9 mouse cellular contexts compared by ENCODE assay signal in genomic region chr2:149679822-149680459, GRCm38 (mm10).
DNase-seq lines count a peak whose midpoint lies in the region; ATAC-seq and TF ChIP-seq lines count a peak whose summit lies in the region.
"Had no signal": no experiment of that assay in that cellular context is flagged by ENCODE, and none has a peak within 500 bp of the region (broad histone marks: within the 10 kb centered on the region; RNA-seq: fewer than 3 reads in every experiment).

No protein-coding gene starts in this region.

- no peak for DNase-seq in heart, adult 2 months
- peak; percentile 2 for DNase-seq in ovary, postnatal 14 days (ENCODE audit: low spot score)
- DNase-seq in ovary, adult 18-20 months (ENCODE audit: low spot score), result no peak
- peak; percentile 10 for DNase-seq in kidney, postnatal 0 days (ENCODE audit: low spot score)
- DNase-seq in right cerebral cortex, postnatal 4 days, result peak; percentile 26
- no peak for DNase-seq in urinary bladder, postnatal 10 days (ENCODE audit: low spot score)

- no peak for ATAC-seq in heart, embryonic 11.5 days (replicated peaks; ENCODE audit: insufficient number of reproducible peaks, low FRiP score, low TSS enrichment)
- no peak for ATAC-seq in kidney, postnatal 0 days (replicated peaks; ENCODE audit: low FRiP score, low read depth)
- ATAC-seq in megakaryocyte, adult 5-6 weeks (ENCODE audit: poor library complexity, severe bottlenecking), result no peak

- intact Hi-C loops in heart, adult 2 months (cut with DNase I), result no loop called here

- H3K9ac ChIP-seq in heart, embryonic 11.5 days (ENCODE audit: low read depth, low read length), result no peak overlapping the region
- H3K9ac ChIP-seq in heart, adult 2 months (ENCODE audit: low read depth, low read length), result no peak overlapping the region
- no peak overlapping the region for H3K9ac ChIP-seq in kidney, postnatal 0 days (ENCODE audit: low read depth, low read length)
- H3K9ac ChIP-seq: limb, embryonic 15.5 days had no signal

- TF ChIP-seq EP300 in heart, adult 2 months (IDR thresholded peaks at IDR 0.05; ENCODE audit: insufficient read depth, low read depth, low read length), result no peak

- no peak overlapping the region for H3K4me3 ChIP-seq in heart, embryonic 11.5 days (ENCODE audit: low read depth, low read length)
- H3K4me3 ChIP-seq in heart, adult 2 months, result no peak overlapping the region
- H3K4me3 ChIP-seq in kidney, postnatal 0 days (replicated peaks; ENCODE audit: low read depth, low read length), result no peak overlapping the region
- H3K4me3 ChIP-seq: limb, embryonic 15.5 days had no signal

- peak overlapping the region; percentile 41; the same call in 1 of the 2 replicates for H3K27ac ChIP-seq in heart, embryonic 11.5 days (ENCODE audit: low read depth, low read length)
- H3K27ac ChIP-seq in heart, adult 2 months, result no peak overlapping the region
- H3K27ac ChIP-seq in kidney, postnatal 0 days, result no peak overlapping the region
- H3K27ac ChIP-seq: limb, embryonic 15.5 days had no signal

- no peaks in the 10 kb centered on the region for H3K36me3 ChIP-seq in heart, embryonic 11.5 days (ENCODE audit: control insufficient read depth, insufficient read depth, low read length)
- no peaks in the 10 kb centered on the region for H3K36me3 ChIP-seq in heart, adult 2 months (ENCODE audit: control insufficient read depth, insufficient read depth, low read length)
- H3K36me3 ChIP-seq in kidney, postnatal 0 days (ENCODE audit: insufficient read depth, low read length), result no peaks in the 10 kb centered on the region
- H3K36me3 ChIP-seq: limb, embryonic 15.5 days had no signal

- TF ChIP-seq POLR2A in heart, adult 2 months (IDR thresholded peaks at IDR 0.05; ENCODE audit: insufficient read depth, low read depth, low read length), result no peak

- H3K27me3 ChIP-seq in heart, embryonic 11.5 days (ENCODE audit: control insufficient read depth, insufficient read depth, low read length), result no peaks in the 10 kb centered on the region
- H3K27me3 ChIP-seq in heart, adult 2 months (ENCODE audit: control insufficient read depth, insufficient read depth, low read length), result no peaks in the 10 kb centered on the region
- no peaks in the 10 kb centered on the region for H3K27me3 ChIP-seq in kidney, postnatal 0 days (ENCODE audit: insufficient read depth, low read length)
- H3K27me3 ChIP-seq: limb, embryonic 15.5 days had no signal

- WGBS in heart, embryonic 11.5 days (ENCODE audit: insufficient replicate concordance), result 74% methylated on average over 2 of the region's 2 CpGs
- WGBS in heart, adult 2 months, result 60% methylated on average over 2 of the region's 2 CpGs
- WGBS in kidney, postnatal 0 days, result 77% methylated on average over 2 of the region's 2 CpGs

- H3K79me2 ChIP-seq in heart, adult 2 months (replicated peaks; ENCODE audit: control insufficient read depth, insufficient read depth, low read length), result no peaks in the 10 kb centered on the region

- no peak for TF ChIP-seq CTCF in heart, adult 2 months (IDR thresholded peaks at IDR 0.05)
- TF ChIP-seq CTCF in kidney, postnatal 0 days (IDR thresholded peaks at IDR 0.05; ENCODE audit: low read depth), result no peak

- H3K4me2 ChIP-seq in heart, embryonic 11.5 days, result no peak overlapping the region
- no peak overlapping the region for H3K4me2 ChIP-seq in kidney, postnatal 0 days (ENCODE audit: low read length)
- H3K4me2 ChIP-seq: limb, embryonic 15.5 days had no signal

- peaks cover 10% of the 10 kb centered on the region for H3K4me1 ChIP-seq in heart, embryonic 11.5 days (ENCODE audit: control insufficient read depth, insufficient read depth, low read length)
- H3K4me1 ChIP-seq in heart, adult 2 months (ENCODE audit: control insufficient read depth, insufficient read depth, low read length), result no peaks in the 10 kb centered on the region
- H3K4me1 ChIP-seq in kidney, postnatal 0 days (replicated peaks; ENCODE audit: insufficient read depth, low read length), result no peaks in the 10 kb centered on the region
- H3K4me1 ChIP-seq: limb, embryonic 15.5 days had no signal

- no peaks in the 10 kb centered on the region for H3K9me3 ChIP-seq in heart, embryonic 11.5 days (replicated peaks; ENCODE audit: control insufficient read depth, low read length)
- no peaks in the 10 kb centered on the region for H3K9me3 ChIP-seq in kidney, postnatal 0 days (replicated peaks; ENCODE audit: low read length)
- H3K9me3 ChIP-seq: limb, embryonic 15.5 days had no signal

Comparison
In these comparisons a context has a peak if more than half of its experiments do, and no peak if none do; other contexts are left out.
1. DNase-seq: peak in ovary, postnatal 14 days (single experiment), kidney, postnatal 0 days (single experiment) and right cerebral cortex, postnatal 4 days (single experiment); none in heart, adult 2 months (0 of 2), ovary, adult 18-20 months (single experiment) and urinary bladder, postnatal 10 days (single experiment).